Mouse (Mus musculus) ES-CJ7 (cell line): Measurements from ENCODE around the gene Gm12216.

ENCODE experiments used
- DNase-seq: peaks from one replicate; pipeline ENCODE4 v3.0.0; 2011; ENCODE audit warnings: low read depth, low spot score

Gene Gm12216

DNA sequence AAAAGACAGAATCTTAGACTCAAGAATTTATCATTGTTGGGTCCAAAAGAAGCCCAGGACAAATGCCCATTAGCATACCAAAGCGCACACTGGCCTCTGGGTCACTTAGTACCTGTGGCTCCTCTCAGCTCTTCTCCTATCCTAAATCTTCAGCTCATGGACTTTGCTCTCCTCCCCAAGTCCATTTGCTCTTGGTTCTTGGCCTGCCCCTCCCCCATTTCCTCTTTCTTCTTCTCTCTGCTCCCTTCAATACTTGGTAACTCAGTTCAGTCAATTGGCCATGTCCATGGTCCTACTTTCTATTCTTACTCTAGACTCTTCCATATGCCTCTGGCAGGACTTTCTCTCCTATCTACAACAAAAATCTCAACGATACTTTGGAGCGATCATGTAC is 37.1 kb downstream of the Gm12216 start:
- no peak for DNase-seq

DNA sequence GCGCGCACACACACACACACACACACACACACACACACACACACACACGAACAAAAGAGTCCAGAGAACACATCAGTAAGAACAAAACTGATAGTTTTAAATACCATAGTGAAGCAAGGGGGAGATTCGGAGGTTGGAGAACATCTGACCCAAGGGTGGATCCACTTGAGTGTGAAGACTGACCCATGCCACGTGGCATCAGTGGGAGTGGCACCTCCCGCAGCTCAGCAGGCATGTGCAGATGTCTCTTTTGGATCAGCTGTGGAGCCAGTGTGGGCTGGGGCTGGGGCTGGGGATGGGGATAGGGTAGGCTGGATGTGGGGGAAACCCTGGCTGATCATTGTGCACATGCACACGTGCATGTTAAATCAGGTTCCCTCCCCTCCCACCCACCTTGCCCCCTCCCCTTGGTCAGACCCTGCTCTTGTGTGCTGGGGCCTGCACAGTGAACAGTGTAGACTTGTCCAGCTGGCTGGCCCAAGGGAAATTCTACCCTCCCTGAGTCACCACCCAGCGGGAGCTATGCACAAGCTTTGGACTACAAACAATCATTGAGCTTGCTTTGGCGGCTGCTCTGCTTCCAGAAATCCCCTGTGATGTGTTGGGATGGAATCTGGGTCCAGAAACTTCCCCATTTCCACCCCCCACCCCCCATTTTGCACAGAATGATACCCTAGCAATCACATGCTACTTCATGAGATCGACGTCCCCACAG is 37.7 kb downstream of the Gm12216 start:
- DNase-seq, result no peak

DNA sequence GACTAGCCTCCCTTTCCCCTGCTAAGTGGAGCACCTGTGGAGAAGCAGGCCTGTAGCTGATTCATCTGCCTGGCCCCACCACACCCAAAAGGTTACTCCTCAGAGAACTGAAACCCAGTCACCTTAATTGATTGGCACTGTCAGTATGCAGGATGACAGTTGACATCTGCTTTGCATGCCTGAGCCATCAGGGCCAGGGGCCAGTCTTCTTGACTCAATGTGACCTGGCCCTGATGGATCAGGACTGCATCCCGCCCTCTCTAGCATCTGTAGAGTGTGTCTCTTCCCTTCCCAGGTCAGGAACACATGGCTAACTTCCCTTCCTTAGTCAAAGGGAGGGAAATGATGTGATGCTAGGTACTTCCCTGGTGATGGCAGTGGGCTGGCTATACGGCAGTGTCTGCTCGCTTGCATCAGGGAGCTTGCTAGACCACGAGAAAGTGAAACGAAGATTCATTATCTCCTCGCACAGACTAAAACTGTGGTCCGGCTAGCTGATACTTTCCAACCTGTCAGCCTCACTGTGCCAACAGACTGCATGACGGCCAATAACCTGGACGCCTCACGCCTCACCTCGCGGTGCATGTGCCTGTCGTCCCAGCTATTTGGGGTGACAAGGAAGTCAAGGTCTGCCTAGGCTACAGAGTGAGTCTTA is 38.4 kb downstream of the Gm12216 start:
- no peak for DNase-seq

DNA sequence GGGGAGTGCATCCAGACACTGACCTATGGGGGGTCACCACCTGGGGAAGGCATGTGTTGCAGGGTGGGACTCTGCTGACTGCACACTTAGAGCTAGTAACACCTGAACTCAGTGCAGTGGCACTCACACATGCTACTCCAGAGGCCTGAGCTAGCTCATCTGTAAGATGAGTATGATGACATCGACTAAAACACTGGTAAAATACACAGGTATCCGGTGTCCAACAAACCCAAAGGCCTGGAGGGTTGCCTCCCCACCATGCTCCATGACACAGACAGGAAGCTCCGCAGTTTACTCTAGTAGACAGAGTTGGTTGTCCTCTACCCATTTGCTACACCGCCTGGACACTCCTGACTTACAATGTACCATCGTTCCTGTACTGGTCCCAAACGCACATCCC is 39.5 kb downstream of the Gm12216 start:
- no peak for DNase-seq

DNA sequence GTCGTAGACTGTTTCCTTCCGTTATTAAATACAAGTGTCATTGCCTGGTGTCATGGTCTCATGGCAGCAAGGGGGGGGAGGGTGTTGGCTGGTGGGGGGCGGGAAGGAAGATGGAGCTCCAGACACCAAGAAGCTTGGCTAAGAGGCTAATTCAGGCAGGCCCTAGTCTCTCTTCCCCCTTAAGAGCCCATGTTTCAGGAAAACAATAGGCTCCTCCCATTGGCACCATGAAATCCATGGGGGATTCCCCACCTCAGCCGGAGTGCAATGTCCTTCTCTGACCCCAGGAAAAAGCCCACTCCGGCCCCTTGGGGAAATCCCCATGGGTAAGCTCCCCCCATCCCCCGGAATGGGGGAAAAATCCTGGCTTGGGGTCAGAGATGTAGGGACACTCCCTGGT is 40.3 kb downstream of the Gm12216 start:
- no peak for DNase-seq

DNA sequence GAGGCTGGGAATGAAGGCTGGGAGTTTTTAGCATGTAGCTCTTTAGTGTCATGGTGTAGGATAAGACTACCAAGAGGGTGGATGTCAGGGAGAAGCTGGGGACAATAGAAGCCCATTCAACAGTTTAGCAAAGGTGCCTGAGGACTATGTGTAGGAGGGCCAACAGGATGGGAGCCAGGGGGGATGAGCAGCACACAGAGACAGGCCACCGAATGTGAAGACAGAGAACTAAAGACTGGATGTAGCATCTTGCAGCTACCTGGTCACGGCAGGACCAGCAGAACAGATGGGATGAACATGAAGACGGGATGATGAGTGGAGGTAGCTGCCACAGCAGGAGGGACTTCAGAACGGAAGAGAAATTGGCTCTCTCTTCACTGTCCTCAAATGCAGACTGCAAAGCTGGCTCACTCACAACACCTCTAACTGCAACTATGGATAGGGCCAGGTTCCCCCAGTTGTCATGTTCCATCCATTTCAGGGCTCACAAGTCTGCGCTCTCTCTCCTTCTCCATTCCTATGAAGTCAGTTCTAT is 42.1 kb downstream of the Gm12216 start:
- no peak for DNase-seq

DNA sequence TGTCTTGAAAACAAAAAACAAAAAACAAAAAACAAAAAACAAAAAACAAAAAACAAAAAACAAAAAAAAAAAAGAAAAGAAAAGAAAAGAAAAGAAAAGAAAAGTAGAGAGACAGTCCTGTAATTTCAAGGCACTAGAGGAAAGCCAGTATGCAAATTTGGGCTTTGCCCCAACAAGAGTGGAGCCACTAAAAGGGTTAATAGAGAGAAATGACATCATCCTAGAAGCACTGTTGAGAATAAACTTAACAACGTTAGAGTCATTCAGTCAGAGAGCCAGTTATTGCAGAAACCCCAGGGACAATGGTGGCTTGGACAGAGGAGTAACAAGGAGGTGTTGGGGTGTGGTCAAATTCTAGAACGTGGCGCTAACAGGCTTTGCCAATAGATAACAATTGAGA is 44.2 kb downstream of the Gm12216 start:
- DNase-seq, result no peak

DNA sequence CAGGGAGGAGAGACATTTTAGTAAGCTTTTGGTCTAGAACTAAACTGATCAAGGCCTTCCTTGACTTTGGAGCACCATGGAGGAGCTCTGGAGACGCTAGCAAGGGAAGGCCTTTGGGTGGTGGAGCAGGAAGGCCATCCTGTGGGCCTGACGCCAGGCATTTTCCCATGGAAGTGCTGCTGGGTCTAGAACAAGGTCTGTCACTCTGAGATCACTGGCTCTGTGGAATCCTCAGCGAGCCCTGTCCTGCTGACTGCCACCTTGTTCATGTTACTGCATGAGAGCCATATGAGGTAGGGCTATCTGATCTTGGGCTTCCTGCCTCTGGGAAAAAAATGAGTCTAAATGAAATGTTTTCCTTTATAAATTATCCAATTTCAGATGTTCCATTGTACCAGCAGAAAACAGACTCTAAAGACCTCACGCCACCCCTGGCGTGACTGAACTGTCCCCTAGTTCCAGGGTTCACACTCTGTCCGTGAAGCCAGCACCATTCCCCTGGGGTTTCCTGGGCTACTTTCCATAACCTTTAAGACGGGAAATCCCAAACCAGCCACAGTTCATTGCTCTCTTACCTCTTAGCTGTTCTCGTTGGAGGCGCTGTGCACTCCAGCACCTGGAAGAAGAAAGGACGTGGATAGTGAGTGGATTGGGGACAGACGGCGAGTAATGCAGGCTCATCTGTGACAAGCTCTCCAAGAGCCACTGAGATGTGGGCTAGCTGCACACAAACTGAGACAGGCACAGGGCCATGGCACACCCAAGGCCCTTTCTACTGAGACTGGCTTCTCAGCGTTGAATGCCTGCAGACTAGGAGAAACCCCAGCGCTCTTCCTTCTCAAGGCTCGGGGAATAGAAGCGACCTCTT is 45.8 kb downstream of the Gm12216 start:
- no peak for DNase-seq

DNA sequence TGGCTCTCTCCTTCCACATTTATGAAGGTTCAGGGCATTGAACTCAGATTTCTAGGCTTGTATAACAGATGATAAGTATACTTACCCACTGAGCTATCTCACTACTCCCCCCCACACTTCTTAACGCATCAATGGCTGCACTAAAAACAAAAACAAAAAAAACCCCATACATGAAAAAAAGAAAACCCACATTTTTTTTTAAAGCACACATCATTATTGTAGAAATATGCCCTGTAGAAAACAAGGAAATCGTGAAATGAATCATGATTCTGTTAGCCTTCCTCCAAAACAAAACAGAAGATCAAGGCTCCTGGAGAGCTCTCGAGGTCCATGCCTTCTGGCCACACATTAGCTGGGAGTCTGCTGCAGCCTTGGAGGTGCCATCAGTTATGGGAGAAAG is 47.7 kb downstream of the Gm12216 start:
- DNase-seq, result no peak

DNA sequence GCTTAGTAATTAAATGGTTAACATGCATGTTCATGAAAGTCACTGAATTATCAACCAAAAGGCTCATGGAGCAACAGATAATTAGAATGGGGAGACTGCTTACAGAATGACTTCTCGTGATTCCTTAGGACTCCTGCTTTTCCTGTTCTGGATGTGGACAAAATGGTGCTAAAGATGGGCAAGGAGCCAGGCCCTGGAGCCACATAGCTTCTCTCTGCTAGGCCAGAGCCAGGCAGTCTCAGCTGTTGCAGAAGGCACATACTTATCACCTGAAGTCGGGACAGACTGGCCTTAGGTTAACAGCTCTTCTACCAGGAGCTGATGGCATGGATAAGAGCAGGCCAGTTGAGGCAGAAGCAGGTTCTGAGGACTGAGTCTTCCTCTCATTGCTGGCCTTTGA is 48.3 kb downstream of the Gm12216 start:
- DNase-seq, result no peak

DNA sequence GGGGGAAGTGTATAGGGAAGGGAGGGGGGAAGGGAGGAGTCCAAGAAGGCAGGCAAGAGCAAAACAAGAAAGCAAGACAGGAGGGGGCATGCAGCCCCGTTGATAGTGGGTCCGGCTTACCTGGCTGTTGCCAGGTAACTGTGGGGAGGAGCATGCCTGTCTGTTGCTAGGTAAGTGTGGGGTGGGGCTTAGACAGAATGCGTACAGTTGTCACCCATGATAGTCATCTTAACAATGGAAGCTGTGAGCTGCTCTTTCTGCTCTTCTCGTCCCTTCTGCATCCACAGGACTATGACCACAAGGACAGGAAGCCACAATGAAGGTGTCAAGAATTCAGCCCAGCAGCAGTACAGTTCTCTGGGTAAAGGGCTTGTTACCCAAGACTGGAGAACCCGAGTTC is 48.9 kb downstream of the Gm12216 start:
- no peak for DNase-seq

DNA sequence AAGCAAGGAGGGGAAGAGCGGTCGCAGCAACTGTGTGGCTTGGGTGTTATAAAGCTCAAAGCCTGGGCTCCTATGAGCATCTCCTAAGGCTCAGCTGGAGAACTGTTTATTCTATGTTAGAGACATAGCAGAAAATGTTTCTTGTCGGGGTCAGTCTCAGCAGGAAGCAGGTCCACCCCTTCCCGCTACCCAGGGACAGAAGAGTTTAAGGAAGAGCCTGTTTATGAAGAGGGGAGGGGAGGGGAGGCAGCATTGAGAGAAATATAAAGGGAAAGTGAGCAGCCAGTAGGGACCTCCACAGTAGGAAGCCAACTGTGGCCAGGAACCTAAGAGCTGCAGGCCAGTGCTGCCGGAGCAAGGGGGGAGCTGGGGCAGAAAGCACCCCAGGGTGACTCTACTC is 49.7 kb downstream of the Gm12216 start:
- DNase-seq, result no peak

DNA sequence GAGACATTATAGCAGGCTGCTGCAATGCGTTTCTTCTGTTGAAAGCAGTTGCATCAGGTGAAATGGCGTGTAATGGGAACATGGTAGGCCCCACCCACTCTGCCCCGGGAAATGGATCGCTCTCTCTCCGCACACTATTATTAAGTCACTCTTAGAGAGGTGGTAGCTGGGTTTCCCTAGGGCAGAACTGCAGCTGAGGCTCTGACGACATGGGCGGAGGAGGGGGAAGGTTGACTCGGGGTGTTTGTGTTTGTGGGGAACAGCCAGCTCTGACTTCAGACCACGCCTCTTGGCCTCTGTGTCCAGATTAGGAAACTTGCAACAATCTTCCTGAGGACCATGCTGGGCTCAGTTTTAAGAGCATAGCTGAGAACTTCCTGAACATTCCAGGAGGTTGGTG is 53.3 kb downstream of the Gm12216 start:
- no peak for DNase-seq

DNA sequence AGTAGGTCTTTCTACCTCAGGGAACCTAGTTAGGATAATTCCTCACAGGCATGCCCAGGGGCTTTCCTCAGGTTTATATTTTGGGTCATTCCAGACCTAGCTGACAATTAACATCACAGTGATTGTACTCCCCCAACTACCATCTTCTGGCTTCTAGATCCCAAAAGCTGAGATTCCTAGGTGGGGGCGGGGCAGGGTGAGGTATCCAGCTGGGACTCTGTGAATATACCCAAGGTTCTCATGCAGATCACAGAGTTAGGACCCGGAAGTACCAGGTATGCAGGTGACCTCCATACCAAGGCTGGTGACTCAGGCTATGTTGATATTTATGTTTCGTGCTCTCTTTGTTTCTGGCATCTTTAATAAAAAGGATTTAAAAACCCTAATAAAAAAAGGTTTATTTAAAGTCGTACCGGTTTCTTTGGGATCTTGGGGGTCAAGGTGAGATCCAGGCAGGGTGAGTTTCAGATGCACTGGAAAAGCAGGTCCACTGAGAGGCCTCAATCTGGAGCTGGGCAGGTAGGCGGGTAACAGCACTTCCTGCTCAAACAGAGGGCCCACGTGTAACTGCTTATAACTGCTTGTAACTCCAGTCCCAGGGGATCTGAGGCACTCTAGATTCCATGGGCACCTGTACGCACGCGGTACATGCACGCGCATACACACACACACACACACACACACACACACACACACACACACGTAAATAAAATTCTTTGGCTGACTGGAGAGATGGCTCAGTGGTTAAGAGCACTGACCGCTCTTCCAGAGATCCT is 54.3 kb downstream of the Gm12216 start:
- peak; percentile 77 for DNase-seq

DNA sequence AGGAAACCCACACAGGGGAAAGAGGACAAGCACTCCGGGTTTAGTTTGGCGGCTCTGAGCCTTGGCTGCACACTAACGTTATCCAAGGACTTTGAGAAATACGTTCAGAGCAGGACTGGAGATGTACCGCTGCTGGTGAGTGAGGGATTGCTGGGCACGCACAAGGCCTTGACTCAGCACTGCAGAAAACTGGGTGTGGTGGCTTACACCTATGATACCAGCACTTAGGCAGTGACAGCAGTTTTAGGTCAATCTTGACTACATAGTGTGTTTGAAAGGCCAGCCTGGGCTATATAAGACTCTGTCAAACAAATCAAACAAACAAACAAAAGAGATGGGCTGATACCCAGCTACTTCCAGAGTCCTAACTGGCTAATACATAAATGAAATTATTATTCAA is 55.6 kb downstream of the Gm12216 start:
- DNase-seq, result no peak

DNA sequence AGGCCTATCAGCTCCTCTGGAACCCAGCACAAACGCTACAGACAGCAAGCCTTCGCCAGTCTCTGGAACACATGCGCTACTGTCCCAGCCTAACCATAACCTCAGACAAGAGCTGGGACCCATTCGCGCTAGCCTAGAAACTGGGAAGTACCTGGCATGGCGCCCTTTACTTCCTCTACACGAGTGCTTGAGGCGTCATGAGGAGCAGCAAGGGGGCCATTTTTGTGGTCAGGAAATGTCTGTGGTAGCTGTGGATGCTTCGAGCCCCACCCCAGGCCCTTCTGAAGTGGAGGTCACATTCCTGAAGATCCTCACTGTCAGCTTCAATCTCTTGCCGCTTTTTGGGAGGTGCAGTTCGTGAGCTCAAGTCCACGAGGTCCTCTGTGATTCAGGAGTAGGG is 56.0 kb downstream of the Gm12216 start:
- peak; percentile 47 for DNase-seq

DNA sequence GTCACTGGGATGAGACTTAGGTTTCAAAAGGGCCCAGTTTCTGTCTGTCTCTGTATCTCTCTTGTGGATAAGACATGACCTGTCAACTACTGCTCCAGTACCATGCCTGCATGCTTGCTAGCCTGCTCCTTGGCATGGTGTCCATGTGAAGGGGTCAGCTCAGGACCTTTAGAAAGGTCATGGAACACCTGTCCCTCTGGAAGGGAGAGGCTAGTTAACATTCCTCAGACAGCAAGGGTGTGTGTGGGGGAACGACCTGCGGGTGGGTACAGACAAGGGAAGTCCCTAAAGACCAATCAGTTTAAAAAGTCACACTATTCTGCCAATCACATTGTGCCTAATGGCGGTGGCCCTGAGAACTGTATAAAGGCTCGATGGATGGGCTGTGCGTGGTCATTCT is 58.1 kb downstream of the Gm12216 start:
- DNase-seq, result no peak

DNA sequence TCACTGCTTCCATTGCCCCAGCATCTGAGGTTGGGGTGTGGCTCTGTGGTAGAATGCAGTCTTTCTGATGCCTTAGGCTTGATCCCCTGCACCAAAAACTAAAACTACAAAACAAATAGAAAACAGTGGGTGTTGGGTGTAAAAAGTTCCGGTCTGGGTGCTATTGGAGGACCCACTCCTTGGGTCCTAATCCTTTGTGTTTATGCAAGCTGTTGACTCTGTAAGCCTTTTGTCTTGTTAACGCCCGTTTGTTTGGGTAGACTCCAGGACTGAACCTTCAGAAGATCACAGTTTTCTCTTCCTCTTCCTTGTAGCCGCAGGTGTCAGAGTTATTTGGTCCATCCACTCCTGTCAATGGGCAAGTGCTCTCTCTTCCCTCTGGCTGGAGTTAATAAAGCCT is 59.0 kb downstream of the Gm12216 start:
- peak; percentile 88 for DNase-seq

DNA sequence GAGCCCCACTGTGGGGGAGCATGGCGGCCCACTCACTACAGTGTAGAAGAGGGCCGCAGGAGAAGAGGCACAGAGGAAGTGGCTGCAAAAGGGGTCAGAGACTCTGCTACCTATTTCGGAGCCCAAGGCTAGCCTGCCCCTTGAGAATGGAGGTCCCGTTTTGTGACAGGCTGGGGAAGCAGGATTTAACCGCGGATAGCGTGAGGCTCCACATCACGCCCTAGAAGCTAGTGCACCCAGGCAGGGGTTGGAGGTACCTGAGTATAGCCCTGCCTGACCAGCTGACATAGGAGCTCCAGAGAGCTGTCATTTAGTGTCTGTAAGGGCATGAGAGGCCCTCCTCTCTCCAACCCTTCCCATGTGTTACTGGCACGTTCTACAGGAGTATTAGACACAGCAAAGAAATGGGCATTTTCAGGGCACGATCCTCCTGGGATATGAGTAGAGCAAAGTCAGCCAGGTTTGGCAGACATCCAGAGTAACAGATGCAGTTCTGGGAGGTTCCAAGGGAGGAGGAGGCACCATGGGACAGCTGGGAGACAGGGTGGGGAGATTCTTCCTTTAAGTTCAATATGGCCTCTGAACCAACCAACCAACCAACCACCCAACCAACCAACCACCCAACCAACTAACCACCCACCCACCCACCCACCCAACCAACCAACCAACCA is 60.9 kb downstream of the Gm12216 start:
- DNase-seq, result no peak

DNA sequence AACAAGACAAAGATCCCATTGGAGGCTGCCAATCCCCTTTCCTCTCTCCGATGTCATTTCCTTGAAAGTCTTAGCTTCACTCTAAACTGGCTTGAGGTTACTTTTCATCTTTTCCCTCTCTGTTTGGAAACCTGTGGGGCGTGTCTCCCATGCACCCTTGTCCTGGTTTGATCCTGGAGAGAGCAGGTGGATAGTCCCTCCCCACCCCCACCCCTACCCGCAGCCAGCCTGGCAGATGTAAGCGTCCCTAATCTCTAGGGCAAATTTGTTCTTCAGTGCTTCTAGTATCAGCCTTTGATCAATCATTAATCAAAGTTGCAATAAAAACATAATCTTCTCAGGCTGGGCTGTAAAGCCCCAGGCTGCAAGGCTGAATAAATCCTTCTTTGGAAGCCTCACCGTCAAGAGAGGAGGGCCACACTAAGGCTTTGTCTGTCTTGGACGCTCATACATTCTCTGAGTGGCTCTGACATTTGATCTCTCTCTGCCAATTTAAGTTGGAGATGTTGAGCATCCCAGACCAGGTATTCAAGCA is 61.6 kb downstream of the Gm12216 start:
- DNase-seq, result no peak
